ENCODE assay signal across 9 mouse cellular contexts in genomic region chr12:102384819-102385218, GRCm38 (mm10). TPM values are rescaled to one million over a fixed set of nuclear protein-coding genes. Genes with fewer than 3 reads are reported as not detected.
A peak's percentile ranks its signal among the peaks of the same experiment; 100 is the strongest.
DNase-seq lines count a peak whose midpoint lies in the region; ATAC-seq and TF ChIP-seq lines count a peak whose summit lies in the region.
"Had no signal": no experiment of that assay in that cellular context is flagged by ENCODE, and none has a peak within 500 bp of the region (broad histone marks: within the 10 kb centered on the region; RNA-seq: fewer than 3 reads in every experiment).

No protein-coding gene starts in this region.

- no peaks in the 10 kb centered on the region for H3K27me3 ChIP-seq in kidney, embryonic 14.5 days (ENCODE audit: control insufficient read depth, insufficient read depth, low read length)
- no peaks in the 10 kb centered on the region for H3K27me3 ChIP-seq in CH12.LX (replicated peaks)
- H3K27me3 ChIP-seq: lung, embryonic 15.5 days had no signal

- TF ChIP-seq POLR2A in CH12.LX (IDR thresholded peaks at IDR 0.05; ENCODE audit: low read depth, low read length) = no peak
- no peak for TF ChIP-seq POLR2A in bone marrow, adult 2 months (IDR thresholded peaks at IDR 0.05; ENCODE audit: borderline replicate concordance, control insufficient read depth, low read depth, low read length)

- no peak overlapping the region for H3K4me2 ChIP-seq in kidney, embryonic 14.5 days (replicated peaks; ENCODE audit: low read depth, low read length)
- no peak overlapping the region for H3K4me2 ChIP-seq in CH12.LX (ENCODE audit: insufficient read depth, low read depth, poor library complexity, severe bottlenecking)
- H3K4me2 ChIP-seq: lung, embryonic 15.5 days had no signal

- dilution Hi-C loops in CH12.LX (cut with MboI; ENCODE audit: extremely low pct_ligation_motif_present, extremely low pct_unique_long_range_greater_than_20kb, low sequenced_read_pairs) = no loop called here

- ATAC-seq in kidney, embryonic 14.5 days (ENCODE audit: low FRiP score, low TSS enrichment) = no peak
- ATAC-seq in monocyte, adult 5-6 weeks (replicated peaks; ENCODE audit: insufficient number of reproducible peaks, low FRiP score, low TSS enrichment, poor library complexity, severe bottlenecking) = 0 out of 2 replicates have a peak, but pooled peaks have one; percentile 41

- no peaks in the 10 kb centered on the region for H3K9me3 ChIP-seq in kidney, embryonic 14.5 days (ENCODE audit: control insufficient read depth, low read length)
- peaks cover 6% of the 10 kb centered on the region for H3K9me3 ChIP-seq in CH12.LX (replicated peaks; ENCODE audit: low read length)
- H3K9me3 ChIP-seq: lung, embryonic 15.5 days had no signal

- no peaks in the 10 kb centered on the region for H3K79me2 ChIP-seq in CH12.LX (replicated peaks; ENCODE audit: control insufficient read depth, extremely low read depth, insufficient read depth, poor library complexity, severe bottlenecking)

- no peak for TF ChIP-seq EP300 in CH12.LX (IDR thresholded peaks at IDR 0.05; ENCODE audit: low read length)

- in situ Hi-C loops in CH12.LX (cut with MboI; ENCODE audit: low pct_ligation_motif_present, low pct_unique_long_range_greater_than_20kb, low sequenced_read_pairs) = loop anchor here (5.0 to 10.0 kb wide), 4 partner anchors 50 to 400 kb away; partner anchors contain the start of gene Rin3

- DNase-seq in kidney, adult 18-20 months = peak; percentile 27
- peak; percentile 62 for DNase-seq in CH12.LX (ENCODE audit: extremely low read depth)
- DNase-seq in forelimb bud, embryonic 11.5 days (ENCODE audit: low read depth, low spot score) = peak; percentile 54
- peak; percentile 47 to 51 for DNase-seq in left cerebral cortex, postnatal 25 days (ENCODE audit: low spot score in 2 of 2)
- DNase-seq in adrenal gland, postnatal 25 days = no peak

- peak; percentile 98 for TF ChIP-seq RAD21 in CH12.LX (IDR thresholded peaks at IDR 0.05; ENCODE audit: low read depth, low read length)

- H3K9ac ChIP-seq in kidney, embryonic 14.5 days (ENCODE audit: low read depth, low read length) = no peak overlapping the region
- no peak overlapping the region for H3K9ac ChIP-seq in CH12.LX (ENCODE audit: insufficient read depth, low read depth)
- H3K9ac ChIP-seq: lung, embryonic 15.5 days had no signal

- no peaks in the 10 kb centered on the region for H3K4me1 ChIP-seq in kidney, embryonic 14.5 days (ENCODE audit: control insufficient read depth, insufficient read depth, low read length)
- peaks cover 26 to 41% of the 10 kb centered on the region in 2 experiments for H3K4me1 ChIP-seq in CH12.LX (ENCODE audit: control insufficient read depth in 1 of 2, insufficient read depth in 2 of 2)
- peaks cover 7% of the 10 kb centered on the region; the same call in 1 of the 2 replicates for H3K4me1 ChIP-seq in bone marrow, adult 2 months (ENCODE audit: control insufficient read depth, insufficient read depth, low read length)
- H3K4me1 ChIP-seq: lung, embryonic 15.5 days had no signal

- 15% methylated on average over 3 of the region's 3 CpGs for WGBS in kidney, embryonic 14.5 days
- WGBS in bone marrow, adult 2 months = 37% methylated on average over 3 of the region's 3 CpGs

- intact Hi-C loops in left cerebral cortex, postnatal 25 days (cut with DNase I) = loop anchor here (1.0 to 5.0 kb wide), 4 partner anchors 123 to 400 kb away; no protein-coding TSS in a partner anchor

- peaks cover 20% of the 10 kb centered on the region; the same call in 1 of the 2 replicates for H3K36me3 ChIP-seq in kidney, embryonic 14.5 days (ENCODE audit: control insufficient read depth, insufficient read depth, low read length)
- H3K36me3 ChIP-seq in CH12.LX (replicated peaks in 1 of 2; ENCODE audit: control insufficient read depth in 1 of 2, insufficient read depth in 1 of 2, low read length in 1 of 2) = peaks cover 45 to 78% of the 10 kb centered on the region in 2 experiments

- H3K4me3 ChIP-seq in kidney, embryonic 14.5 days (ENCODE audit: low read length) = no peak overlapping the region
- no peak overlapping the region for H3K4me3 ChIP-seq in CH12.LX (replicated peaks in 1 of 3; ENCODE audit: low read depth in 2 of 3, low read length in 2 of 3, poor library complexity in 1 of 3)
- H3K4me3 ChIP-seq in bone marrow, adult 2 months (replicated peaks; ENCODE audit: control insufficient read depth, low read depth, low read length) = no peak overlapping the region
- H3K4me3 ChIP-seq: lung, embryonic 15.5 days had no signal

- peak; percentile 91 to 97 for TF ChIP-seq CTCF in CH12.LX (conservative IDR thresholded peaks at IDR 0.05 in 1 of 2, IDR thresholded peaks at IDR 0.05 in 1 of 2; ENCODE audit: low read depth in 2 of 2, low read length in 2 of 2)
- TF ChIP-seq CTCF in bone marrow, adult 2 months (IDR thresholded peaks at IDR 0.05; ENCODE audit: control insufficient read depth, insufficient read depth, low read length) = peak; percentile 18; the same call in 1 of the 2 replicates

- H3K27ac ChIP-seq in kidney, embryonic 14.5 days (ENCODE audit: low read depth, low read length) = no peak overlapping the region
- H3K27ac ChIP-seq in CH12.LX (ENCODE audit: insufficient read depth, low read depth) = no peak overlapping the region
- H3K27ac ChIP-seq in bone marrow, adult 2 months (ENCODE audit: control insufficient read depth, insufficient read depth, low read depth, low read length, poor library complexity) = no peak overlapping the region
- H3K27ac ChIP-seq: lung, embryonic 15.5 days had no signal

TF ChIP-seq in CH12.LX, 34 proteins besides CTCF, POLR2A, EP300 and RAD21:
- TF ChIP-seq ZC3H11A (IDR thresholded peaks at IDR 0.05; ENCODE audit: low read depth, low read length) (peak; percentile 61), SMC3 (IDR thresholded peaks at IDR 0.05; ENCODE audit: low read depth, low read length) (peak; percentile 89), MYC (IDR thresholded peaks at IDR 0.05; ENCODE audit: low read depth, low read length) (peak; percentile 78), MAX (IDR thresholded peaks at IDR 0.05; ENCODE audit: low read length) (peak; percentile 52), NRF1 (IDR thresholded peaks at IDR 0.05; ENCODE audit: low read depth, low read length) (peak; percentile 23; the same call in 1 of the 2 replicates), JUND (conservative IDR thresholded peaks at IDR 0.05; ENCODE audit: low read depth, low read length) (no peak), IRF4 (IDR thresholded peaks at IDR 0.05; ENCODE audit: low read depth, low read length) (0 out of 2 replicates have a peak, but pooled peaks have one; percentile 43), BHLHE40 (IDR thresholded peaks at IDR 0.05; ENCODE audit: low read depth, low read length) (no peak), MXI1 (IDR thresholded peaks at IDR 0.05; ENCODE audit: low read depth, low read length) (0 out of 2 replicates have a peak, but pooled peaks have one; percentile 43), MEF2A (IDR thresholded peaks at IDR 0.05; ENCODE audit: borderline replicate concordance, low read depth, low read length) (peak; percentile 26; the same call in 1 of the 2 replicates), E2F4 (IDR thresholded peaks at IDR 0.05; ENCODE audit: insufficient replicate concordance, low read depth, low read length) (no peak)

RNA-seq across cellular contexts. Expression of gene Lgmn, which starts 54.8 kb away (rescaled TPM):
- polyA plus RNA-seq in kidney, embryonic 14.5 days (2014; fragmentation: Nextera tagmentation; extraction: Ambion mirVana) = 79.0 and 95.4 TPM in 2 replicates
- 34.6 and 38.5 TPM in 2 replicates for total RNA-seq in CH12.LX (2012; rRNA removed)
- total RNA-seq in CH12.LX (2014; rRNA removed) = 39.1 and 42.6 TPM in 2 replicates
- 41.0 and 49.9 TPM in 2 replicates for polyA plus RNA-seq in CH12.LX (2012; ENCODE audit: insufficient read length, low read depth)
- polyA plus RNA-seq in bone marrow, adult 2 months (2011; ENCODE audit: insufficient read depth, insufficient read length, low replicate concordance, missing spikeins) = 14.5 and 35.4 TPM in 2 replicates
- total RNA-seq in left cerebral cortex, postnatal 25 days (2021) = 100 to 1,000 TPM; 106 to 109 TPM
- 99.2 to 194 TPM (median 145 TPM) in 3 replicates for total RNA-seq in monocyte, adult 5-6 weeks (2017)
- 110 and 136 TPM in 2 replicates for total RNA-seq in adrenal gland, postnatal 25 days (2021)
